Mouse (Mus musculus): ENCODE measurements at regions not wholly inside any gene's neighbourhood (a gene's known extent, or its start where the extent isn't known, plus 50 kb on each side); places are given as distances from the start of the nearest gene placed in this dataset.
A peak's percentile ranks its signal among the peaks of the same experiment; 100 is the strongest.

DNA sequence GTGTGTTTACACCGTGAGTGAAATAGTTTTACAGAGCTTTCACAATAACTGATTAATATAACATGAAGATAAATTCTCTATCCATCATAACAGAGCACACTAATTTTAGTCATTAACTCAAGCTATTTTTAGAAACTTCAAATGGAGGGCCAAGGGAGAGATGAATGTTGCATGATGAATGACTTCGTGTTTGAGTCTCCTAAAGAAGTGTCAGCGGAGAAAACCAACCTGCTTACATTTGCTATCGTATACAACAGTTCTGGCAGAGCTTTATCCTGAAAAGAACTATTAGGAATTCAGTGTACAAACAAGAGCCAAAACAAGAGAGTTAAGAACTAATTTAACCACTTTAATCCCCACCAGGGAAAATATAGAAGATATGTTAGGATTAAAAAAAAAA lies 526.9 kb downstream of the Zpld1 start:
- DNase-seq: no peak

GRCm38 (mm10) chr16:54744188-54744587 lies 553.6 kb downstream of the Zpld1 start:
- DNase-seq: no peak

GRCm38 (mm10) chr16:54733516-54733915 lies 564.3 kb downstream of the Zpld1 start:
- DNase-seq: peak; percentile 7

- no peak for DNase-seq
Measured at GRCm38 (mm10) chr16:54707880-54708279, 589.9 kb downstream of the Zpld1 start.

GRCm38 (mm10) chr16:54682815-54683214 lies 615.0 kb downstream of the Zpld1 start:
- no peak for DNase-seq

DNA sequence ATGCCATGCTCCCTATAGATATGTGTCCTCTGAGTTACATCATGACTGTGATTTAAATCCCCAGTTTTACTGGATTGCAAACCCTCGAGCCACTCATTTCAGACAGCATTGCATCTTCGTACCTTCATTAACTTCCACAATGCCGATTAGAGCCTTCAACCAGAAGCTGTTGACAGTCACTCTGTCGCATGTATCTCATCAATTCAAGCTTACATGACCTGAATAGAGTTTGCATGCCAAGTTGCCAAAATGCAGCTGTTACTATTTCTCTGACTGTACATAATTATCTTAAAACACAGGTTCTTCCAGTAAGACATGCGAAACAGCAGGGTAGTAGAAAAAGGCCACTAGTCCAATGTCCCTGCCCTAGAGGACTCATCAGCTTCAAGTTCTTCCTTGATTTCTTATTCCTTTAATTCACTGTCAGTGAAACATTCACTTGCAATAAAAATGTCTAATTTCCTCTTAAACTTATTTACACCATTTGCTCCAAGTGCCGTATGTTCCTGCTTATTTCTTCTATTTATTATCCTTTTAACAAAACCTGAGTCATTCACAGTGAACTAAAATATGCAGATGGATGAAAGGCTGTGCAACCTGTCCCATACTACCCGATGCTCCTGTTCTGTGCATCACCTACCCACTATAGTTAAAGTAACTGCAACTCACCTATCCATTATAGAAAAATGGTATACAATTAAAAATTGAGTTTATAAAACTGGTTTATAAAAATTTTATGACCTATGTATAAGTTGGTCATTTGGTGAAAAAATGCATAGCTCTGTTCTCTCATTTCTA lies 648.9 kb downstream of the Zpld1 start:
- DNase-seq: no peak

GRCm38 (mm10) chr16:54647821-54648220 lies 650.0 kb downstream of the Zpld1 start:
- DNase-seq: no peak

- peak; percentile 3 for DNase-seq
Measured at GRCm38 (mm10) chr16:54646252-54646651, 651.5 kb downstream of the Zpld1 start.

GRCm38 (mm10) chr16:54629183-54629582 lies 668.6 kb downstream of the Zpld1 start:
- DNase-seq: no peak

DNA sequence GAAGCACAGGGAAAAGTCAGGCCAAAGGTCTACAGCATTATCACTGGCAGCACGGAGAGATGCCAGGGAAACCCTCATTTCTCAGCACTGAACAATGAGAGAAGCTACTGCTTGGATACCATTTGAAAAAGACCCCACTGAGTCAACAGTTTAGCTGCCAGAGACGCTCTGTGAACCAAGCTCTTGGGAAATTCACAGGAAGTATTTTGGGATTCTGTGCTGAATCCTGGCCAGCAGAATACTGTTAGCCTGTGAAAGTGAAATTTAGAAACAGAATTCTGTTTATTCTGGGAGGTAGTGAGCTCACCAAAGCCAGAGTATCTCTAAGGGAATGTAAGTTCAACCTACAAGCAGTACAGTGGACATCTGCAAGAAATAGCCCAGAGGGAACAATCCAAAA lies 705.1 kb downstream of the Zpld1 start:
- peak; percentile 3 for DNase-seq

Measured in layer of hippocampus, adult 9-11 months (tissue).